Mouse (Mus musculus) G1E (cell line): ENCODE measurements around the gene Podxl2.

ENCODE experiments used
- CTCF ChIP-seq: IDR thresholded peaks from 2 replicates; pipeline ENCODE4 v1.5.1; 2012; ENCODE audit warnings: low read depth, low read length, inconsistent platforms, mixed read lengths
- GATA2 ChIP-seq: IDR thresholded peaks from 2 replicates; pipeline ENCODE4 v1.6.1; 2012; ENCODE audit warnings: low read depth, low read length, inconsistent platforms, borderline replicate concordance

GRCm38 (mm10) chr6:88835047-88835446 lies 39.8 kb downstream of the Podxl2 start:
- TF ChIP-seq CTCF, result no peak
- TF ChIP-seq GATA2, result no peak
